Mouse (Mus musculus) liver, adult 2 months (tissue): ENCODE results near the gene Mttp. TPM values are rescaled to one million over a fixed set of nuclear protein-coding genes. Genes with fewer than 3 reads are reported as not detected.

Source experiments
- DNase-seq: peaks from one replicate; pipeline ENCODE4 v3.0.0-alpha.2; 2011; ENCODE audit warnings: low read depth, low spot score; ENCODE audit errors: extremely low read depth
- H3K27ac ChIP-seq: fragments of 200-500 bp; replicated peaks from 2 replicates; pipeline ENCODE4 v1.5.1; 2012; ENCODE audit warnings: low read depth, mild to moderate bottlenecking, control low read depth, inconsistent platforms, low read length; ENCODE audit not compliant: insufficient read depth
- H3K27me3 ChIP-seq: fragments of 200-500 bp; 2 replicates; pipeline ENCODE4 v1.6.1; 2012; ENCODE audit warnings: mild to moderate bottlenecking, moderate library complexity, low read length, inconsistent platforms; ENCODE audit not compliant: control insufficient read depth, insufficient read depth
- H3K36me3 ChIP-seq: fragments of 200-500 bp; 2 replicates; pipeline ENCODE4 v1.6.1; 2012; ENCODE audit warnings: low read length, inconsistent platforms; ENCODE audit not compliant: control insufficient read depth, insufficient read depth
- H3K4me1 ChIP-seq: fragments of 200-500 bp; 2 replicates; pipeline ENCODE4 v1.6.1; 2011; ENCODE audit warnings: low read length; ENCODE audit not compliant: control insufficient read depth, insufficient read depth
- H3K4me3 ChIP-seq: fragments of 200-500 bp; 2 replicates; pipeline ENCODE4 v1.5.1; 2011; ENCODE audit warnings: low read depth, mild to moderate bottlenecking, control low read depth, low read length, moderate library complexity; ENCODE audit not compliant: insufficient read depth
- H3K79me2 ChIP-seq: fragments of 200-500 bp; 2 replicates; pipeline ENCODE4 v1.6.1; 2012; ENCODE audit warnings: inconsistent platforms, mild to moderate bottlenecking, low read length, moderate library complexity; ENCODE audit not compliant: control insufficient read depth, insufficient read depth
- H3K9ac ChIP-seq: fragments of 200-500 bp; 2 replicates; pipeline ENCODE4 v1.6.1; 2012; ENCODE audit warnings: low read depth, mild to moderate bottlenecking, control low read depth, inconsistent platforms, low read length
- CTCF ChIP-seq: fragments of 200-500 bp; IDR thresholded peaks from 2 replicates; pipeline ENCODE4 v1.5.1; 2011; ENCODE audit warnings: low read depth, low read length, control low read depth
- POLR2A ChIP-seq: fragments of 200-500 bp; IDR thresholded peaks from 2 replicates; pipeline ENCODE4 v1.6.1; 2011; ENCODE audit warnings: low read length, control low read depth; ENCODE audit not compliant: insufficient read depth; ENCODE audit errors: extremely low read depth
- WGBS: fragments of 180-500 bp; shearing (Covaris S2); methylation state at CpG from one replicate; pipeline ENCODE4 v1.1.7; 2018; 5-methylcytosine and 5-hydroxymethylcytosine counted together
- polyA plus RNA-seq: library from polyadenylated mRNA; depleted of rRNA; stranded (reverse); fragments of >200 nt; gene quantifications from 2 replicates; pipeline ENCODE4 v1.2.3, GENCODE M21; 2012; rRNA removed
- total RNA-seq: library from RNA; depleted of rRNA; stranded (reverse); fragments of >200 nt; gene quantifications from 2 replicates; pipeline ENCODE4 v1.2.3, GENCODE M21; 2014; rRNA removed

Mttp gene
- total and polyA plus RNA-seq, 2 experiments = 51.7 to 204 TPM

- Histone ChIP-seq H3K4me1 (no peaks in the 10 kb centered on the region), H3K27me3 (no peaks in the 10 kb centered on the region), H3K4me3 (no peak overlapping the region), H3K9ac (no peak overlapping the region), H3K36me3 (no peaks in the 10 kb centered on the region), H3K27ac (no peak overlapping the region), H3K79me2 (no peaks in the 10 kb centered on the region)
- TF ChIP-seq CTCF = no peak
- TF ChIP-seq POLR2A = no peak
- DNase-seq = no peak
- 78% methylated on average over 2 of the region's 2 CpGs for WGBS
Measured at GRCm38 (mm10) chr3:138040938-138041337, 103.8 kb downstream of the Mttp start.

Other genes with a start within 250 kb of the Mttp start
- 24.5 and 26.8 TPM in 2 replicates for gene Lamtor3, start 226.5 kb downstream of the Mttp start, total RNA-seq
- gene Lamtor3, start 226.5 kb downstream of the Mttp start, polyA plus RNA-seq = 10.8 and 11.1 TPM in 2 replicates
- 1.4 and 1.6 TPM in 2 replicates for gene Dapp1, start 163.4 kb downstream of the Mttp start, total RNA-seq
- gene Dapp1, start 163.4 kb downstream of the Mttp start, polyA plus RNA-seq = 0.32 and 0.59 TPM in 2 replicates
- gene 1110002E22Rik, start 79.9 kb downstream of the Mttp start, total RNA-seq = under 0.01 TPM in 1 of 2 replicates, not detected in the other
- not detected in 2 replicates for gene 1110002E22Rik, start 79.9 kb downstream of the Mttp start, polyA plus RNA-seq
- gene Gm5105, start 77.6 kb downstream of the Mttp start, total RNA-seq = not detected in 2 replicates
- not detected in 2 replicates for gene Gm5105, start 77.6 kb downstream of the Mttp start, polyA plus RNA-seq
- gene Trmt10a, start 1.5 kb downstream of the Mttp start, total RNA-seq = 2.3 and 3.8 TPM in 2 replicates
- gene Trmt10a, start 1.5 kb downstream of the Mttp start, polyA plus RNA-seq = 0.95 and 1.0 TPM in 2 replicates
- not detected in 2 replicates for gene 4930579F01Rik, start 48.9 kb upstream of the Mttp start, total RNA-seq
- gene 4930579F01Rik, start 48.9 kb upstream of the Mttp start, polyA plus RNA-seq = not detected in 2 replicates
- 1.2 and 1.5 TPM in 2 replicates for gene Adh7, start 72.8 kb upstream of the Mttp start, total RNA-seq
- gene Adh7, start 72.8 kb upstream of the Mttp start, polyA plus RNA-seq = 0.40 and 1.7 TPM in 2 replicates
- 2,711 and 3,373 TPM in 2 replicates for gene Adh1, start 116.0 kb upstream of the Mttp start, total RNA-seq
- gene Adh1, start 116.0 kb upstream of the Mttp start, polyA plus RNA-seq = 3,177 and 3,191 TPM in 2 replicates
- gene Adh6a, start 168.3 kb upstream of the Mttp start, total RNA-seq = not detected in 2 replicates
- not detected in 2 replicates for gene Adh6a, start 168.3 kb upstream of the Mttp start, polyA plus RNA-seq
- 0.07 TPM in 1 of 2 replicates, not detected in the other for gene Adh6b, start 196.8 kb upstream of the Mttp start, total RNA-seq
- gene Adh6b, start 196.8 kb upstream of the Mttp start, polyA plus RNA-seq = 0.06 TPM in 2 replicates